Mouse (Mus musculus) olfactory bulb, adult 2 months (tissue): Measurements from ENCODE around the gene Klb. TPM values are rescaled to one million over a fixed set of nuclear protein-coding genes. Genes with fewer than 3 reads are reported as not detected.
"Not testable (repeated sequence)": the region's sequence is repeated elsewhere in the genome, so short reads cannot be mapped to it uniquely, and the experiment has no call there.

Source experiments
- H3K27ac ChIP-seq: fragments of 200-500 bp; 2 replicates; pipeline ENCODE4 v1.5.1; 2012; ENCODE audit warnings: low read depth, low read length; ENCODE audit not compliant: insufficient read depth
- H3K4me1 ChIP-seq: fragments of 200-500 bp; 2 replicates; pipeline ENCODE4 v1.6.1; 2012; ENCODE audit warnings: low read length; ENCODE audit not compliant: control insufficient read depth, insufficient read depth
- H3K4me3 ChIP-seq: fragments of 200-500 bp; 2 replicates; pipeline ENCODE4 v1.5.1; 2012; ENCODE audit warnings: mild to moderate bottlenecking, low read depth, low read length, moderate library complexity; ENCODE audit not compliant: insufficient read depth
- CTCF ChIP-seq: fragments of 200-500 bp; IDR thresholded peaks from 2 replicates; pipeline ENCODE4 v1.5.1; 2012; ENCODE audit warnings: low read depth, mild to moderate bottlenecking, low read length, moderate library complexity; ENCODE audit not compliant: insufficient read depth
- POLR2A ChIP-seq: fragments of 200-500 bp; IDR thresholded peaks from 2 replicates; pipeline ENCODE4 v1.6.1; 2012; ENCODE audit warnings: mild to moderate bottlenecking, low read depth, low read length, moderate library complexity; ENCODE audit not compliant: insufficient read depth
- WGBS: fragments of 180-500 bp; shearing (Covaris S2); methylation state at CpG from one replicate; pipeline ENCODE4 v1.1.7; 2018; 5-methylcytosine and 5-hydroxymethylcytosine counted together
- polyA plus RNA-seq: library from polyadenylated mRNA; stranded (reverse); fragments of >200 nt; gene quantifications from 2 replicates; pipeline ENCODE4 v1.2.4, GENCODE M21; 2012; ENCODE audit warnings: low replicate concordance; ENCODE audit not compliant: missing spikeins, insufficient read depth, insufficient read length

Klb gene
- polyA plus RNA-seq = not detected in 2 replicates

DNA sequence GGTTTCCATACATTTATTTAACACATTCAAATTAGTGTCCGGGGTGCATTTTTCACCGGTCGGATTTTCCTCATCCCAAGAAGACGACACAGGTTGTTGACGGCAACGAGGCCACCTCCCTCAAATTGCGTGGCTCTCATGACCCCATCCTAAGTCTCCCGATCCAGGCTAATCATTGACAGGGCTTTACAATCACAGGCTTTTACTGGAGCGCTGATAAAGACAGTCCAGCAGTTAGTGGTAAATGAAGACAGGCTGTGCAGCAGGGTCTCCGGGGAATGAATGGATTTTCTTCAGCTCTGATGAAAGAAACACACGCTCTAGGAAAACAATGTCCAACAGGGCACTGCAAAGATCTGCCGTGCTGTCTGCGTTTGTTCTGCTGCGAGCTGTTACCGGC, at the start of gene Klb:
Klb (plus strand) TSS at position 147 of the 400 bp plus-strand sequence.
- no peaks in the 10 kb centered on the region for H3K4me1 ChIP-seq
- no peak within 1 kb of the TSS for H3K4me3 ChIP-seq
- TF ChIP-seq POLR2A (no peak), CTCF (no peak)
- WGBS = 45% methylated on average over 15 of the region's 15 CpGs
- no peak within 1 kb of the TSS for H3K27ac ChIP-seq

DNA sequence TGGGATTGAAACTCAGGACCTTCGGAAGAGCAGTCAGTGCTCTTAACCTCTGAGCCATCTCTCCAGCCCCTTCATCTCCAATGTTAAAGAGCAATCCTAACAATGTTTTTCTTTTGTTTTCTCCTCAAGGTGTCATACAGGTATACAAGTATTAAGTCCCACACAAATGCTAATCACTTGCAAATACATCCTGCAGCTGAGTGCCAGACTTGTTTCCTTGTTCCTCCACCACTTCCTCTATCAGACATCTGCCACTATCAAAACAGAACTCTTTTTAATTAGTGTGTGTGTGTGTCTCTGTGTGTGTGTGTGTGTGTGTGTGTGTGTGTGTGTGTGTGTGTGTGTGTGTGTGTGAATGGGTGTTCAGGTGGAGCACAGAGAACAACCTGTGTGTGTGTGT, 48.5 kb upstream of the Klb start:
- WGBS = 97% methylated on average over 1 of the region's 1 CpGs

DNA sequence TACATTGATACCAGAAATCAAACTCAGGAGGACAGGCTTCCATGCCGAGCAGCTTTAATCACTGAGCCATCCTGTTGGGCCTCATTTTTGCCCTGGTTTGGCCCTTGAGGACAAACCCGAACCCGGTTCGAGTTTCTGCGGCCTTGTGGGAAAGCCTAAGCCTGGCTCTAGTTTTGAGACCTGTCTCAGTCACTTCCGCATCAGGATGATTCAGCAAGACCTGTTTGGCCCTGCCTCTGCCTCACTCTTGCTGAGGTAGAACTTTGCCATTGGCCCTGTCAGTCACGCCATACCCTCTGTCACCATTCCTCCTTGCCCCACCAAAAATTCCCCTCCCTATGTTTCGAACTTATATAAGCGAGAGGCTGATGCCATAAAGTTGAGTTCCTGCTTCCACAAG, 48.0 kb upstream of the Klb start:
- WGBS = 96% methylated on average over 9 of the region's 9 CpGs
- H3K27ac ChIP-seq = no peak overlapping the region
- no peak overlapping the region for H3K4me3 ChIP-seq
- no peaks in the 10 kb centered on the region for H3K4me1 ChIP-seq
- TF ChIP-seq POLR2A = no peak
- TF ChIP-seq CTCF = no peak

More for the DNA sequence above, 48.5 kb upstream of the Klb start:
- H3K27ac ChIP-seq, H3K4me3 ChIP-seq, H3K4me1 ChIP-seq: not testable (repeated sequence)

DNA sequence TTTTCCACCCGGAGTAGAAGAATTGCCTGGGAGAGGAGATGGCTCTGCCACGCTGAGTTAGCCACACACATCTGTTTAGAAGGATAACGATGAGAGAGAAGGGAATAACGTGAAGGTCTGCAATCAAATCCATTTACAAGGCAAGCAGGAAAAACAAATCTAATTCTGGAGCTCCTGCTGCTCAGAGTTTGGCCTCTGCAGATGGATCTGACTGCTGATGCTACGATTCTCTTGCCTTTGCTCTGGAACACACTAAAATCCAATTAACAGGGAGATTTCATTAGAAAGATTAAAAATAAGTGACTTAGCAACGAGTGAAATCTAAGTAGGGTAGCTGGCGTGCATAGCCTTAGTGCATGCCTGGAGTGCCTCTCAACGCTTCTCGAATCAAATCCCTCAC, 42.6 kb upstream of the Klb start:
- no peak overlapping the region for H3K4me3 ChIP-seq
- no peaks in the 10 kb centered on the region for H3K4me1 ChIP-seq
- TF ChIP-seq CTCF (no peak), POLR2A (no peak)
- 49% methylated on average over 9 of the region's 9 CpGs for WGBS
- no peak overlapping the region for H3K27ac ChIP-seq

DNA sequence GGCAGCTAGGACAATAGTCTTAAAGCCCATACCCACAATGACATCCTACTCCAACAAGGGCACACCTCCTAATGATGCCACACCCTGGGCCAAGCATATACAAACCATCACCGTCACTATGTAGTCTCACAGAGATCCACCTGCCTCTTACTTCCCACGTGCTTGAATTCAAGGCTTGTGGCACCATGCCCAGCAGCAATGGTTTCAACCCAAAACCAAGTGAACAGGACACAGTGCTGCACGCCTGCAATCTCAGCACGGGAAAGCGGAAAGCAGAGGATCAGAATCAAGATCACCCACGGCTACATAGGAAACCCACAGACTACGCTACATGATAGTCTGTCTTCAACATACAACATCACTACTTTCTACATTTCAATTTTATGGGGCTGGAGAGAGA, 39.9 kb upstream of the Klb start:
- 96% methylated on average over 7 of the region's 7 CpGs for WGBS
- H3K4me3 ChIP-seq = no peak overlapping the region
- H3K27ac ChIP-seq = no peak overlapping the region
- H3K4me1 ChIP-seq = no peaks in the 10 kb centered on the region
- TF ChIP-seq POLR2A (no peak), CTCF (no peak)

DNA sequence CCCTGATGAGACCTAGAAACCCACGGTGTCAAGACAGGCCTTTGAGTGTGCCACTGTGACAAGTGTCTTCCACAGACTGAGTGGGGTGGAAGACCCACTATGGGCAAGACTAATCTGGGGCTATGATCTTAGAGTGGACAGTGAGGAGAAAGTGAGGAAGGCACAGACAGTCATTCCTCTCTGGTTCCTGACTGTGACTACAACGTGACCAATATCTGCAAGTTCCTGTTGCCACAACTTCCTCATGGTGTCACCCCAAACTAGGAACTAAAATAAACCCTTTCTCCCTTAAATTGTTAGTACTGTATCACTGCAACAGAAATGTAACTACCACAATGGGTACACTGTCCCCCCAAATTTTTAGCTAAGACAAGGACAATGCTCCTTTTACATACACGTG, 39.2 kb upstream of the Klb start:
- Histone ChIP-seq H3K27ac (no peak overlapping the region), H3K4me1 (no peaks in the 10 kb centered on the region), H3K4me3 (no peak overlapping the region)
- no peak for TF ChIP-seq POLR2A
- TF ChIP-seq CTCF = no peak
- 93% methylated on average over 3 of the region's 3 CpGs for WGBS

DNA sequence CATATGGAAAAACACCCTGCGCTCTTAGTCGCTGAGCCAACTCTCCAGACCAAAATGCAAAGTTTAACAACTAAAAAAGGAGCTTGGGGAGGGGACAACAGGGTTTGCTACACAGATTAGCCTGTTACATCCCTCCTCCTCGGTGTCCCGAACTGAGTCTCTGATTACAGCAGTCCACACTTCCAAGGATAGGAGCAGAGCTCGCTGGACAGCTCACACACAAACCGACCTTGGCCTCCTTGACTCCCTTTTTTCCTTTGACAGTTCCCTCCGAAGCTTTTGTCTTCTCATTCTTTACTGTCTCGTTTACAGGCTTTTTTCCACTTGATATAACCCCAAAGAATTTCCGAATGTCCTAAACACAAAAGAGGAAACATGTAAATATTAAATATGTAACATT, 28.9 kb upstream of the Klb start:
- 82% methylated on average over 9 of the region's 9 CpGs for WGBS

DNA sequence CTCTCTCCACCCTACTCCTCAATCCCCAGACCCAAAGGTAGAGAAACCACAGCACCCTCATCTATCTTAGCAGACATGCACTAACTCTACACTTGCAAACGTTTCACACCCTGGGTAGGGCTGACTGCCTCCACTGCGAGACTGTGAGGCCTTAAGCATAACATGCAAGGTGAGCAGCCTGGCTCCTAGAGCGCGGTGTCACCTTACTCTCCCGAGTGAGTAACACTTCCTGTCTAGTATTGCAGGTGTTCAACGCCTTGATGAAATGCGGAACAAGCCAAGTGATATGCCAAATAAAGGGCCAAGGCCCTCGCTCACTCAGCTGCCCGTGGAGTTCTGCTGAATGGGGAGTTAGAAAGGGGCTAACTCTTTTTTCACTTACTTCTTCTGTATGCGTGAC, 25.9 kb upstream of the Klb start:
- H3K27ac ChIP-seq = no peak overlapping the region
- WGBS = 83% methylated on average over 10 of the region's 10 CpGs
- TF ChIP-seq CTCF (no peak), POLR2A (no peak)

More for the DNA sequence above, 28.9 kb upstream of the Klb start:
- Histone ChIP-seq H3K4me1 (no peaks in the 10 kb centered on the region), H3K4me3 (no peak overlapping the region), H3K27ac (no peak overlapping the region)
- no peak for TF ChIP-seq CTCF
- TF ChIP-seq POLR2A = no peak

DNA sequence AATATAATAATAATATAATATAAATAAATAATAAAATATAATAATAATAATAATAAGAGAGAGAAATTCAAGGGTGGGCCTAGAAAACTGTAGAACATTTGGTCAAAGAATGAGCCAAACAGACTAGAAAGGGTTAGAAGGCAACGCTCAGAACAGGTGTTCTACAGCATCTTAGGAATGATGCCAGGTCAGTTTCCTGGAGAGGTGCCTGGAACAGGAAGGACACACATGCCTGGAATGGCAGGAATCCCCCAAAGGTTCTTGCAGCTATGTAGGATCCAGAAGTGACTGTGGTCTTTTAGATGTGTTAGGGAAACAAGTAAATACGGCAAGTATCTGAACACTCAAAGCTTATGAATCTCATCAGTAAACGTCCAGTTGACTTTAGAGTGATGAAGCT, 23.8 kb upstream of the Klb start:
- Histone ChIP-seq H3K4me1 (no peaks in the 10 kb centered on the region), H3K4me3 (no peak overlapping the region), H3K27ac (no peak overlapping the region)
- WGBS = 91% methylated on average over 3 of the region's 3 CpGs
- TF ChIP-seq CTCF (no peak), POLR2A (no peak)

More for the DNA sequence above, 25.9 kb upstream of the Klb start:
- H3K4me1 ChIP-seq = no peaks in the 10 kb centered on the region
- H3K4me3 ChIP-seq = no peak overlapping the region

DNA sequence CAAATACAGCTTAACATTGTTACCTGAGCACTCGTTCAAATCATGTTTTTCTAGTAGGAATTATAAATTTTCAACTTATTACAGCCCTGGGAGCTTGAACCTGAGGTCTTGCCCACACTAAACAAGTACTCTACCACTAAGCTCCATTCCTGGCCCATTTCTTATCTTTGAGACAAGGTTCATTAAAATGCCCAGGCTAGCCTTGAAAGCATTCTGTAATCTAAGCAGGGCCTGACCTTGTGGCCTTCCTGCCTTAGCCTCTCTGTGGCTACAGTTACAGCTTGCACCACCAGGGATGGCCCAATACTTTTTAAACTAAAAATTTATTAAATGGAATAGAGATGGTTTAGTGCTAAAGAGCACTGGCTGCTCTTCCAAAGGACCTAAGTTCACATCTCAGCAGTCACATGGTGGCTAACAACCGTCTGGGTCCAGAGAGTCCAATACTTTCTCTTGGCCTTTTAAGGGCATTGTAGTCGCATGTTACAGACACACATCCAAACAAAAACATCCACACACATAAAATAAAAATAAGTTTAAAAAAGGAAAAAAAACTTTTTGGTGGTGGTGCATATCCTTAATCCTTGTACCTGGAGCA, 23.3 kb upstream of the Klb start:
- Histone ChIP-seq H3K4me3 (no peak overlapping the region), H3K27ac (no peak overlapping the region), H3K4me1 (no peaks in the 10 kb centered on the region)
- TF ChIP-seq POLR2A (no peak), CTCF (no peak)
- 88% methylated on average over 3 of the region's 3 CpGs for WGBS
